Mouse (Mus musculus): ENCODE data around the gene Srpk2. TPM values are rescaled to one million over a fixed set of nuclear protein-coding genes. Genes with fewer than 3 reads are reported as not detected.

The Srpk2 gene
- polyA plus RNA-seq, 1 experiment from 2014 or later = 39.8 TPM

GRCm38 (mm10) chr5:23511456-23511855 lies 173.0 kb downstream of the Srpk2 start:
- Histone ChIP-seq H3K27me3 (no peaks in the 10 kb centered on the region), H3K9me3 (no peaks in the 10 kb centered on the region), H3K9ac (no peak overlapping the region), H3K4me1 (no peaks in the 10 kb centered on the region), H3K27ac (no peak overlapping the region), H3K36me3 (peaks cover 29% of the 10 kb centered on the region; the same call in 1 of the 2 replicates), H3K4me2 (no peak overlapping the region), H3K4me3 (no peak overlapping the region)
- WGBS = 88% methylated on average over 5 of the region's 5 CpGs
- ATAC-seq (ENCODE audit: borderline replicate concordance, extremely low read depth, low FRiP score, low TSS enrichment) = no peak

GRCm38 (mm10) chr5:23508630-23509029 lies 175.8 kb downstream of the Srpk2 start:
- 98% methylated on average over 6 of the region's 6 CpGs for whole genome bisulfite sequencing
- H3K4me3 ChIP-seq = no peak overlapping the region
- no peak for ATAC-seq (ENCODE audit: borderline replicate concordance, extremely low read depth, low FRiP score, low TSS enrichment)
- H3K9me3 ChIP-seq = no peaks in the 10 kb centered on the region
- H3K4me1 ChIP-seq = no peaks in the 10 kb centered on the region
- no peak overlapping the region for H3K27ac ChIP-seq
- H3K9ac ChIP-seq = no peak overlapping the region
- peaks cover 30% of the 10 kb centered on the region; the same call in 1 of the 2 replicates for H3K36me3 ChIP-seq
- no peaks in the 10 kb centered on the region for H3K27me3 ChIP-seq
- no peak overlapping the region for H3K4me2 ChIP-seq

- 78% methylated on average over 4 of the region's 4 CpGs for WGBS
- Histone ChIP-seq H3K36me3 (peaks cover 30% of the 10 kb centered on the region), H3K4me3 (no peak overlapping the region), H3K27me3 (no peaks in the 10 kb centered on the region), H3K27ac (no peak overlapping the region; the same call in 1 of the 2 replicates), H3K4me1 (no peaks in the 10 kb centered on the region), H3K9me3 (no peaks in the 10 kb centered on the region), H3K4me2 (no peak overlapping the region), H3K9ac (no peak overlapping the region)
- ATAC-seq (ENCODE audit: borderline replicate concordance, extremely low read depth, low FRiP score, low TSS enrichment) = no peak
Measured at GRCm38 (mm10) chr5:23507210-23507609, 177.2 kb downstream of the Srpk2 start.

GRCm38 (mm10) chr5:23505578-23505977 lies 178.8 kb downstream of the Srpk2 start:
- ATAC-seq (ENCODE audit: borderline replicate concordance, extremely low read depth, low FRiP score, low TSS enrichment) = no peak
- 86% methylated on average over 3 of the region's 3 CpGs for WGBS
- H3K36me3 ChIP-seq = peaks cover 42% of the 10 kb centered on the region
- H3K27ac ChIP-seq = no peak overlapping the region
- H3K9ac ChIP-seq = no peak overlapping the region
- H3K27me3 ChIP-seq = no peaks in the 10 kb centered on the region
- no peak overlapping the region for H3K4me3 ChIP-seq
- H3K4me1 ChIP-seq = no peaks in the 10 kb centered on the region
- H3K9me3 ChIP-seq = no peaks in the 10 kb centered on the region
- H3K4me2 ChIP-seq = no peak overlapping the region

- H3K9ac ChIP-seq = no peak overlapping the region
- H3K4me2 ChIP-seq = no peak overlapping the region
- 85% methylated on average over 13 of the region's 13 CpGs for WGBS
- H3K4me3 ChIP-seq = no peak overlapping the region
- H3K9me3 ChIP-seq = no peaks in the 10 kb centered on the region
- no peaks in the 10 kb centered on the region for H3K27me3 ChIP-seq
- peak; percentile 31; the same call in 1 of the 2 replicates for ATAC-seq (ENCODE audit: borderline replicate concordance, extremely low read depth, low FRiP score, low TSS enrichment)
- H3K4me1 ChIP-seq = no peaks in the 10 kb centered on the region
- H3K27ac ChIP-seq = no peak overlapping the region
- peaks cover 63% of the 10 kb centered on the region for H3K36me3 ChIP-seq
Measured at GRCm38 (mm10) chr5:23502317-23502937, 182.0 kb downstream of the Srpk2 start.

- H3K4me1 ChIP-seq = no peaks in the 10 kb centered on the region
- no peak overlapping the region for H3K4me2 ChIP-seq
- H3K27me3 ChIP-seq = no peaks in the 10 kb centered on the region
- no peak overlapping the region for H3K27ac ChIP-seq
- H3K9ac ChIP-seq = no peak overlapping the region
- no peak overlapping the region for H3K4me3 ChIP-seq
- H3K9me3 ChIP-seq = no peaks in the 10 kb centered on the region
- no peak for ATAC-seq (ENCODE audit: borderline replicate concordance, extremely low read depth, low FRiP score, low TSS enrichment)
- peaks cover 68% of the 10 kb centered on the region for H3K36me3 ChIP-seq
- WGBS = 73% methylated on average over 13 of the region's 13 CpGs
Measured at GRCm38 (mm10) chr5:23501582-23502316, 182.7 kb downstream of the Srpk2 start.

GRCm38 (mm10) chr5:23500715-23501114 lies 183.7 kb downstream of the Srpk2 start:
- no peak overlapping the region for H3K9ac ChIP-seq
- no peak overlapping the region for H3K4me2 ChIP-seq
- H3K4me3 ChIP-seq = no peak overlapping the region
- H3K9me3 ChIP-seq = no peaks in the 10 kb centered on the region
- H3K4me1 ChIP-seq = no peaks in the 10 kb centered on the region
- peaks cover 74% of the 10 kb centered on the region for H3K36me3 ChIP-seq
- no peaks in the 10 kb centered on the region for H3K27me3 ChIP-seq
- ATAC-seq (ENCODE audit: borderline replicate concordance, extremely low read depth, low FRiP score, low TSS enrichment) = no peak
- 88% methylated on average over 6 of the region's 6 CpGs for WGBS
- no peak overlapping the region for H3K27ac ChIP-seq

GRCm38 (mm10) chr5:23499257-23499656 lies 185.2 kb downstream of the Srpk2 start:
- Histone ChIP-seq H3K4me1 (no peaks in the 10 kb centered on the region), H3K36me3 (peaks cover 74% of the 10 kb centered on the region), H3K27me3 (no peaks in the 10 kb centered on the region), H3K9ac (no peak overlapping the region), H3K9me3 (no peaks in the 10 kb centered on the region), H3K4me2 (no peak overlapping the region), H3K27ac (no peak overlapping the region), H3K4me3 (no peak overlapping the region)
- WGBS = 90% methylated on average over 16 of the region's 16 CpGs
- ATAC-seq (ENCODE audit: borderline replicate concordance, extremely low read depth, low FRiP score, low TSS enrichment) = no peak

GRCm38 (mm10) chr5:23497920-23498319 lies 186.5 kb downstream of the Srpk2 start:
- WGBS = 91% methylated on average over 10 of the region's 10 CpGs
- no peak for ATAC-seq (ENCODE audit: borderline replicate concordance, extremely low read depth, low FRiP score, low TSS enrichment)

GRCm38 (mm10) chr5:23496933-23497332 lies 187.5 kb downstream of the Srpk2 start:
- no peaks in the 10 kb centered on the region for H3K4me1 ChIP-seq
- WGBS = 88% methylated on average over 5 of the region's 5 CpGs
- no peak overlapping the region for H3K27ac ChIP-seq
- H3K4me3 ChIP-seq = no peak overlapping the region
- no peak overlapping the region for H3K9ac ChIP-seq
- H3K36me3 ChIP-seq = peaks cover 80% of the 10 kb centered on the region
- no peaks in the 10 kb centered on the region for H3K27me3 ChIP-seq
- H3K4me2 ChIP-seq = no peak overlapping the region
- H3K9me3 ChIP-seq = no peaks in the 10 kb centered on the region
- no peak for ATAC-seq (ENCODE audit: borderline replicate concordance, extremely low read depth, low FRiP score, low TSS enrichment)

More at GRCm38 (mm10) chr5:23497920-23498319, 186.5 kb downstream of the Srpk2 start:
- Histone ChIP-seq H3K4me3 (no peak overlapping the region), H3K36me3 (peaks cover 79% of the 10 kb centered on the region), H3K27me3 (no peaks in the 10 kb centered on the region), H3K9me3 (no peaks in the 10 kb centered on the region), H3K9ac (no peak overlapping the region), H3K4me2 (no peak overlapping the region), H3K27ac (no peak overlapping the region), H3K4me1 (no peaks in the 10 kb centered on the region)

- H3K9ac ChIP-seq = no peak overlapping the region
- H3K4me1 ChIP-seq = no peaks in the 10 kb centered on the region
- H3K27me3 ChIP-seq = no peaks in the 10 kb centered on the region
- WGBS = 86% methylated on average over 3 of the region's 3 CpGs
- H3K4me2 ChIP-seq = no peak overlapping the region
- peaks cover 78% of the 10 kb centered on the region for H3K36me3 ChIP-seq
- no peak overlapping the region for H3K4me3 ChIP-seq
- H3K9me3 ChIP-seq = no peaks in the 10 kb centered on the region
- no peak overlapping the region for H3K27ac ChIP-seq
- no peak for ATAC-seq (ENCODE audit: borderline replicate concordance, extremely low read depth, low FRiP score, low TSS enrichment)
Measured at GRCm38 (mm10) chr5:23496396-23496795, 188.0 kb downstream of the Srpk2 start.

- no peak overlapping the region for H3K4me2 ChIP-seq
- no peak overlapping the region for H3K27ac ChIP-seq
- no peaks in the 10 kb centered on the region for H3K9me3 ChIP-seq
- 31% methylated on average over 2 of the region's 2 CpGs for WGBS
- ATAC-seq (ENCODE audit: borderline replicate concordance, extremely low read depth, low FRiP score, low TSS enrichment) = peak; percentile 64; the same call in 1 of the 2 replicates
- H3K4me1 ChIP-seq = no peaks in the 10 kb centered on the region
- H3K36me3 ChIP-seq = peaks cover 76% of the 10 kb centered on the region
- no peak overlapping the region for H3K9ac ChIP-seq
- no peaks in the 10 kb centered on the region for H3K27me3 ChIP-seq
- H3K4me3 ChIP-seq = no peak overlapping the region
Measured at GRCm38 (mm10) chr5:23490797-23491196, 193.6 kb downstream of the Srpk2 start.

All from lung, embryonic 15.5 days (tissue).